Mouse (Mus musculus) thymus, adult 2 months (tissue): Measurements from ENCODE around the gene Gm20388. TPM values are rescaled to one million over a fixed set of nuclear protein-coding genes. Genes with fewer than 3 reads are reported as not detected.

Experiments used
- DNase-seq: peaks from one replicate; pipeline ENCODE4 v3.0.0; 2021
- H3K27ac ChIP-seq: fragments of 200-500 bp; 2 replicates; pipeline ENCODE4 v1.5.1; 2012; ENCODE audit warnings: low read length, control low read depth; ENCODE audit not compliant: control insufficient read depth, insufficient read depth
- H3K27me3 ChIP-seq: fragments of 200-500 bp; 2 replicates; pipeline ENCODE4 v1.6.1; 2012; ENCODE audit warnings: mild to moderate bottlenecking, low read length, moderate library complexity, mixed read lengths; ENCODE audit not compliant: control insufficient read depth, insufficient read depth
- H3K36me3 ChIP-seq: fragments of 200-500 bp; 2 replicates; pipeline ENCODE4 v1.6.1; 2012; ENCODE audit warnings: mild to moderate bottlenecking, low read length, moderate library complexity; ENCODE audit not compliant: control insufficient read depth, insufficient read depth
- H3K4me1 ChIP-seq: fragments of 200-500 bp; replicated peaks from 2 replicates; pipeline ENCODE4 v1.6.1; 2012; ENCODE audit warnings: low read length; ENCODE audit not compliant: control insufficient read depth, insufficient read depth
- H3K4me3 ChIP-seq: fragments of 200-500 bp; 2 replicates; pipeline ENCODE4 v1.5.1; 2012; ENCODE audit warnings: mild to moderate bottlenecking, low read length, control low read depth, moderate library complexity; ENCODE audit not compliant: control insufficient read depth, insufficient read depth
- CTCF ChIP-seq: fragments of 200-500 bp; IDR thresholded peaks from 2 replicates; pipeline ENCODE4 v1.5.1; 2012; ENCODE audit warnings: mild to moderate bottlenecking, control low read depth, low read length, moderate library complexity, borderline replicate concordance; ENCODE audit not compliant: control insufficient read depth, poor library complexity, insufficient read depth; ENCODE audit errors: extremely low read depth
- POLR2A ChIP-seq: fragments of 200-500 bp; IDR thresholded peaks from 2 replicates; pipeline ENCODE4 v1.6.1; 2012; ENCODE audit warnings: mild to moderate bottlenecking, low read length, control low read depth, moderate library complexity; ENCODE audit not compliant: control insufficient read depth, poor library complexity, insufficient read depth; ENCODE audit errors: extremely low read depth
- WGBS: fragments of 180-500 bp; shearing (Covaris S2); methylation state at CpG from one replicate; pipeline ENCODE4 v1.1.7; 2018; 5-methylcytosine and 5-hydroxymethylcytosine counted together
- polyA plus RNA-seq: library from polyadenylated mRNA; depleted of rRNA; stranded (reverse); fragments of >200 nt; gene quantifications from 2 replicates; pipeline ENCODE4 v1.2.3, GENCODE M21; 2012

Gene Gm20388
- polyA plus RNA-seq, 1 experiment, result 103 TPM

DNA sequence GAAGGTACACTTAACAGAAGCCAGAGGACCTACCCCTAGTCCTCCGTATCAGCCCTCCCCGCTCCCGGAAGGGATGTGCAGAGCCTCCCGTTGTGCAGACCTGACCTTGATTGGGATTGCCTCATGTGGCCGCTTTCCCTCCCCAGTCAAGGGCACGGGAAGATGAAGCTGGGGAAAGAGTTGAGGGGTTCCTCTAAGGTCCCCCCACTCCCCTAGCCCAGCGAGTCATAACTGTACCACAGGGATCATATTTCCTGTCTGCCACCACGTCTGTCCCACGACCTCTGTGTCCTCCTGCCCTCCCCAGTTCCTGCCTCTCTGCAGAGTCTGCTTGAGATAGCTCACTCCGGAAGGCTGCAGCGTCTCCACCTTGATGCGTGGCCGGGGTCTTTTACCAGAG, 12.7 kb upstream of the Gm20388 start:
- TF ChIP-seq POLR2A (0 out of 2 replicates have a peak, but pooled peaks have one; percentile 16), CTCF (no peak)

DNA sequence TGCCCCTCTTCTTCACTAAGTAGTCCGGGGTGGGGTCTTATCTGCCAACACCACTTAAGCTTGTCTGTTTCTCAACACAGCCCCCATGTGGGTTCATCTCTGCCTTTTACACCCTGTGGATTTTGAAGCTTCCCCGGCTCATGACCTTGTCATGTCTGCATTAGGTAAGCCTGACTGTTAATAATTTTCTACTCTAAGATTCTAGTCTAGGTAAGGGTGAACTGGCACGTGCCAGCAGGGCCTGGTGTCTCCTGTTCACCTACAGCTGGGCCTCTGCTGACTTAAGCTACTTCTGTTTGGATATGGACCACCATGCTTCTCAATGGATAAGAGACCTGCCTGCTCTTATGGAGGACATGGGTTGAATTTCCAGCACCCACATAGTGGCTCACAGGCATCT, 9.3 kb upstream of the Gm20388 start:
- DNase-seq, result no peak
- Histone ChIP-seq H3K4me1 (peaks cover 17% of the 10 kb centered on the region), H3K36me3 (no peaks in the 10 kb centered on the region), H3K4me3 (no peak overlapping the region), H3K27ac (no peak overlapping the region), H3K27me3 (no peaks in the 10 kb centered on the region)
- 87% methylated on average over 3 of the region's 3 CpGs for WGBS
- TF ChIP-seq CTCF, result no peak
- TF ChIP-seq POLR2A, result no peak

More for the DNA sequence above, 12.7 kb upstream of the Gm20388 start:
- Histone ChIP-seq H3K27ac (no peak overlapping the region), H3K36me3 (no peaks in the 10 kb centered on the region), H3K4me1 (peaks cover 17% of the 10 kb centered on the region), H3K27me3 (no peaks in the 10 kb centered on the region), H3K4me3 (peak overlapping the region; percentile 33)
- DNase-seq, result peak; percentile 46
- 16% methylated on average over 13 of the region's 13 CpGs for WGBS

DNA sequence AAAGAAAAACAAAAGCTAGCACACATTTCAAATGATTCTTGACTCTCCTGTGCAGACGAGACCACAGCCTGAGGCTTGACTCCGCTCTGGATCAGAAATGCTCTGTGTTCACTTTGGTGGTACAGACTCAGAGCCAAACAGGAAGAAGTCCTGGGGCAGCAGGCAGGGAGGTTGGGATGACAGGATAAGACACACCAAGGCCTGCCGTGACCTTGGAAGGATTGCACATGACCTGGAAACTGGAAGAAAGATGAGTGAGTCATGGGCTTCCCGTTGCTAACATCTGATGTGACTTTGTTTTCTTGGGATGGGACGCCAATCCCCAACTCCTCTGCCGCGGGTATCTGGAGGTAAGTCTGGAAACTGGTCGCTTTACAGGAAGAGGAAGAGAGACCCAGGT, 8.7 kb upstream of the Gm20388 start:
- TF ChIP-seq CTCF (no peak), POLR2A (no peak)
- Histone ChIP-seq H3K4me1 (peaks cover 16% of the 10 kb centered on the region), H3K27ac (no peak overlapping the region), H3K36me3 (no peaks in the 10 kb centered on the region), H3K27me3 (no peaks in the 10 kb centered on the region), H3K4me3 (no peak overlapping the region)
- 76% methylated on average over 8 of the region's 8 CpGs for WGBS
- DNase-seq, result no peak

DNA sequence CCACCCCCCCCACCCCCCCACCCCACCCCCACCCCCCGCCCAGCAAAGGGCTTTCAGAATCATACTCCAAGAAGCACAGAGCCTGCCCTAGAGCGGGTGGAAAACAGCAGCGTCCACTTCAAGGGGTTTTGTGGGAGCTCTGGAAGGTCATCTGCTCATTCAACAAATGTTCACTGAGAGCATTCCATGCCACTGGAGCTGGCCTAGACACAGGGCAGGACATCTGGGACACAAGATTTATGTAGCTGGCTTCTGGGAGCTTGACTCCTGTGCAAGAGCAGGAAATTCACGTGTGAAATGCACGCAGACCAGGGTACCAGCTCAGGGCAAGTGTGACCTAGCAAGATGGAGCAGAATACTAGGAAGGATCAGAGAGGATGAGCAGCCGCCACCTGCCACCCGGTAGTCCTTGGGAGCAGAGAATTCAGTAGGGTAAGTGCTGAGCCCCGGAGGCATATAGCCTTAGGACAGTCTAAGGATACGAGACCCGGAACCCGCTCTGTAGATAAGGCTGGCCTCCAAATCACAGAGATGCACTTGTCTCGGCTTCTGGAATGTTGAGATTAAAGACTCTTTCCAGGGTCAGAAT, 6.2 kb upstream of the Gm20388 start:
- 89% methylated on average over 12 of the region's 12 CpGs for WGBS
- DNase-seq, result no peak
- no peaks in the 10 kb centered on the region for H3K27me3 ChIP-seq
- no peak overlapping the region for H3K27ac ChIP-seq
- no peaks in the 10 kb centered on the region for H3K4me1 ChIP-seq
- H3K4me3 ChIP-seq, result no peak overlapping the region
- TF ChIP-seq POLR2A (no peak), CTCF (no peak)
- no peaks in the 10 kb centered on the region for H3K36me3 ChIP-seq

DNA sequence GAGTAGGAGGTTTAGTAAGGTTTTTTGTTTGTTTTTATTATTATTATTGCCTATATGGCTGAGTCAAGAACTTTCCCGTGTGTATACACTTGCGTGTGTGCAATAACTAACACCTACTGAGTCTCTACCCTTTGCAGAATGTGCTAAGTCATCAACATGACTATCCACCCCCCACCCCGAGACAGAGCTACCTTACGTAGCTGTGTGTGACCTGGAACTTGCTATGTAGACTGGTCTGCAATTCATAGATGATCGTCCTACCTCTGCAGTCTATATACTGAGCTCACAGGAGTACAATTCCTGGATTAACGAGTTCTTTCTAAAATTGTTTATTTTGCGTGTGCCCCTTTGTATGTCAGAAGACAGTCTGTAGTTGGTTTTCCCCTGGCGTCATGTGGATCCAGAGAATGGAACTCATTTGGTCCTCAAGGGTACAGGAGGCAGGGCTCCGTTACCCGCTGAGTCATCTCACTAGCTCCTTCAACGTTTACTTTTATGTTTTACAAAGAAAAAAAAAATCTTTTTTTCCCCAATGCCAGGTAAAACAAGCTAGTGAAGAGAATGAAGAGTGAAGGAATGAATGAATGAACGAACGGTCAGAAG, 596 bp upstream of the Gm20388 start, which contains the start of gene Usp10:
Gene Usp10 (plus strand): TSS at position 417 of the 603 bp plus-strand sequence.
- no peaks in the 10 kb centered on the region for H3K36me3 ChIP-seq
- WGBS, result 27% methylated on average over 13 of the region's 13 CpGs
- peaks cover 14% of the 10 kb centered on the region for H3K4me1 ChIP-seq
- no peaks in the 10 kb centered on the region for H3K27me3 ChIP-seq
- H3K27ac ChIP-seq, result no peak within 1 kb of the TSS
- no peak for TF ChIP-seq CTCF
- TF ChIP-seq POLR2A, result no peak
- no peak for DNase-seq
- H3K4me3 ChIP-seq, result peak within 1 kb of the TSS; percentile 74

DNA sequence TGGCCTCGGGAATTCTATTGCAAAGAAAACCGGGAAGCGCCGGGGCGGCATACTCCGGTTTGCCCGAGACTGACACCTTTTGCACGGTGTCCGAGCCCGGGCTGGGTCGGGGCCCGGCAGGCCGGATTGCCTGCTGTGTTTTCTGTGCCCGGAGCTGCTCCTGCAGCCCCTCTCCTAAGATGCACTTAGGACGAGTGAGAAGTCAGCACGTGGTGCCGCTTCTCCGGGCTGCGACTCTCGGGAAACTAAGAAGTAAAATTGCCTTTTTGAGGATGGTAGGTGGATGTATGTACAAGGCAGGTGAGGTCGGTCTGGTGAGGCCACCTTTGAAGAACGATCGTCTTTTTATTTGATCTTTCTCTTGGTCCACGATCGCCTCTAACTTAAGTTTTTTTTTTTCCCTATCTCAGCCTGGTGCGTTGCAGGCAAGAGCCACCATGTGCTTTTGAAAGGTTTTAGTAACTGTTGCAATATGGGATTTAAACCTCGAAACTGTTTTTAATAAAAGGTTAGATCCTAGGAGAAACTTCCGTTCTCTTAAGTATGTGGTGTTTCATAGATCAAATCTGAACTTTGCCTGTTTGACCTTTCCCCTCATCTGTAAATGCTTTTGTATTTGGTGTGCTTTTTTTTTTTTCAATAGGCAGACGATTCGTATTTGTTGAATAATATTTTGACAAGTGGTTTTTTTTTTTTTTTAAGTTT, 769 bp downstream of the Gm20388 start:
- WGBS, result under 1% methylated on average over 30 of the region's 30 CpGs
- peaks cover 20% of the 10 kb centered on the region for H3K4me1 ChIP-seq
- H3K27ac ChIP-seq, result no peak overlapping the region

More for the DNA sequence above, 769 bp downstream of the Gm20388 start:
- no peak for DNase-seq
- H3K27me3 ChIP-seq, result no peaks in the 10 kb centered on the region
- TF ChIP-seq POLR2A (no peak), CTCF (peak; percentile 2)
- H3K36me3 ChIP-seq, result no peaks in the 10 kb centered on the region
- peak overlapping the region; percentile 74 for H3K4me3 ChIP-seq
